Mouse (Mus musculus) macrophage (primary cell): ENCODE results near the gene Ipo11. TPM values are rescaled to one million over a fixed set of nuclear protein-coding genes. Genes with fewer than 3 reads are reported as not detected.
"Not testable (repeated sequence)": the region's sequence is repeated elsewhere in the genome, so short reads cannot be mapped to it uniquely, and the experiment has no call there.

Source experiments
- H3K27ac ChIP-seq: fragments of 350-480 bp; formaldehyde crosslinking; 2 replicates; pipeline ENCODE4 v1.9.0; 2021
- H3K36me3 ChIP-seq: fragments of 350-480 bp; formaldehyde crosslinking; 2 replicates; pipeline ENCODE4 v1.9.0; 2021; ENCODE audit errors: inconsistent target
- H3K4me3 ChIP-seq: fragments of 350-480 bp; formaldehyde crosslinking; 2 replicates; pipeline ENCODE4 v1.9.0; 2021; ENCODE audit errors: inconsistent target
- H3K79me2 ChIP-seq: fragments of 350-480 bp; formaldehyde crosslinking; 2 replicates; pipeline ENCODE4 v1.9.0; 2021; ENCODE audit errors: inconsistent target
- WGBS: methylation state at CpG from one replicate; pipeline ENCODE4 v1.1.7; 2026; ENCODE audit warnings: inconsistent platforms; ENCODE audit not compliant: missing documents; 5-methylcytosine and 5-hydroxymethylcytosine counted together
- polyA plus RNA-seq: library from polyadenylated mRNA; stranded (reverse); fragments of 250-400 nt; gene quantifications from 3 replicates; pipeline ENCODE4 v1.2.4, GENCODE M21; 2018; ENCODE audit warnings: inconsistent platforms

The Ipo11 gene
- polyA plus RNA-seq, 1 experiment from 2014 or later, result 20.0 TPM

- Histone ChIP-seq H3K4me3 (no peak overlapping the region), H3K79me2 (peaks cover 82% of the 10 kb centered on the region), H3K36me3 (no peaks in the 10 kb centered on the region), H3K27ac (no peak overlapping the region)
- 94% methylated on average over 2 of the region's 2 CpGs for WGBS
Observed at GRCm38 (mm10) chr13:106929201-106929600, 7.6 kb downstream of the Ipo11 start.

- 90% methylated on average over 4 of the region's 4 CpGs for WGBS
- no peak overlapping the region for H3K27ac ChIP-seq
- H3K36me3 ChIP-seq, result no peaks in the 10 kb centered on the region
- peaks cover 73% of the 10 kb centered on the region for H3K79me2 ChIP-seq
- H3K4me3 ChIP-seq, result no peak overlapping the region
Observed at GRCm38 (mm10) chr13:106928296-106928695, 8.5 kb downstream of the Ipo11 start.

- not testable (repeated sequence) for H3K36me3 ChIP-seq, H3K27ac ChIP-seq, H3K4me3 ChIP-seq
- 90% methylated on average over 3 of the region's 3 CpGs for WGBS
- H3K79me2 ChIP-seq, result peaks cover 49% of the 10 kb centered on the region
Observed at GRCm38 (mm10) chr13:106925921-106926320, 10.8 kb downstream of the Ipo11 start.

- 96% methylated on average over 7 of the region's 7 CpGs for WGBS
- H3K79me2 ChIP-seq, result peaks cover 4% of the 10 kb centered on the region; the same call in 1 of the 2 replicates
- H3K36me3 ChIP-seq, result 0 out of 2 replicates have a peak, but pooled peaks cover 4% of the 10 kb centered on the region
- no peak overlapping the region for H3K27ac ChIP-seq
- no peak overlapping the region for H3K4me3 ChIP-seq
Observed at GRCm38 (mm10) chr13:106918322-106919050, 18.3 kb downstream of the Ipo11 start.

DNA sequence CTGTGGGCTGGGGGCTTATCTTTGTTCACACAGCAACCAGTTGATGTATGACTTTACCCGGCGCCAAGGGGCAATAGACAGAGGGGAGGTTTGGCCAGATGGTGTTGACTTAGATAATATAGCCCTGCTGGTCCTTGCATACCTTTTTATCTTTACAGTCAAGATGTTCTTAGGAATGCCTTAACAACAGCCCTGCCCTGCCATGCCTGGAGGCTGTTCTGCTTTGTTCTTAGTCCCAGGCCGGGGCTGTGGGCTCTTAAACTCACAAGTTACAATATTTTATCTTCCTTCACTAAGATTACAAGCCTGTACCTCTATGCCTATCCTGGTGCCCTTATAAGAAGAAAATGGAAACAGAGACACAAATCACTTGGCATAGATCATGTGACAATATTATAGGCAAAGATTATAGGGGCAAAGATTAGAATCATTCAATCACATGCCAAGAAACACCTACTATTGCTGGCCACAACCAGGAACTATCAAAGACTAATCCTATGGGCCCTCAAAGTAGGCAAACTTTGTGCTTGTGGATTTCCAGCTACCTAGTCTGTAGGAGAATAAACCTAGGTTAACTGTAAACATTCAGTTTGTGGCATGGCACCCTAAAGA lies 23.5 kb downstream of the Ipo11 start:
- H3K27ac ChIP-seq, result no peak overlapping the region
- WGBS, result 96% methylated on average over 3 of the region's 3 CpGs
- no peaks in the 10 kb centered on the region for H3K36me3 ChIP-seq

DNA sequence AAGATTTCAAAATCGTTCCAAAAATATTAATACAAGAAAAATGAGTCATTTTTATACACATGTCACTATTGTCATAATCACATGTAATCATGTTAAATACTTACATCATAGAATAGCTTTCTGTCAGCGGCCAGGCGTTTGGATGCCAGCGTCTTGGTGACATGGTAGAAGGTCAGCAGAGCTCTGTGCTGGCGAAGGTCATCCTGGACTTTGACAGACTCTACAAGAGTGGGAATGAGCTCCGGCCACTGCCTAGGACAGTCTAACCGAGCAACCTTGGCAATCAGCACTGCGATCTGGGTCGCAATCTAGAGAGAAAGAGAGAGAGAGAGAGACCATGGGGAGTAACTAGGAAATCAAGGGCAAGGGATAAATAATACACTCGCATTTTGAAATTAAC lies 26.7 kb downstream of the Ipo11 start:
- over 99% methylated on average over 10 of the region's 10 CpGs for WGBS

More for the DNA sequence above, 23.5 kb downstream of the Ipo11 start:
- no peak overlapping the region for H3K4me3 ChIP-seq
- peaks cover 4% of the 10 kb centered on the region; the same call in 1 of the 2 replicates for H3K79me2 ChIP-seq

GRCm38 (mm10) chr13:106907273-106907672 lies 29.5 kb downstream of the Ipo11 start:
- Histone ChIP-seq H3K4me3 (no peak overlapping the region), H3K36me3 (no peaks in the 10 kb centered on the region), H3K27ac (no peak overlapping the region), H3K79me2 (no peaks in the 10 kb centered on the region)
- WGBS, result 96% methylated on average over 4 of the region's 4 CpGs

More for the DNA sequence above, 26.7 kb downstream of the Ipo11 start:
- Histone ChIP-seq H3K79me2 (no peaks in the 10 kb centered on the region), H3K4me3 (no peak overlapping the region), H3K36me3 (no peaks in the 10 kb centered on the region), H3K27ac (no peak overlapping the region)

DNA sequence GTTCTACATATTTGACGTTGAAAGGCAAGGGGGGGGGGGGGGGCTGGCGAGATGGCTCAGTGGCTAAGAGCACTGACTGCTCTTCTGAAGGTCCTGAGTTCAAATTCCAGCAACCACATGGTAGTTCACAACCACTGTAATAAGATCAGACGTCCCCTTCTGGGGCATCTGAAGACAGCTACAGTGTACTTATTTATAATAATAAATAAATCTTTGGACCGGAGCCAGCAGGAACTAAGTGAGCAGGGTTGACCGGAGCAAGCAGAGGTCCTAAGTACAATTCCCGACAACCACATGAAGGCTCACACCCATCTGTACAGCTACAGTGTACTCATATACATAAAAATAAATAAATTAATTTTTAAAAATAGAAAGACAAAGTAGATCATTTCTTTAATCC lies 31.6 kb downstream of the Ipo11 start:
- H3K79me2 ChIP-seq, H3K36me3 ChIP-seq, H3K4me3 ChIP-seq, H3K27ac ChIP-seq: not testable (repeated sequence)
- WGBS, result 92% methylated on average over 6 of the region's 6 CpGs

GRCm38 (mm10) chr13:106904637-106905036 lies 32.1 kb downstream of the Ipo11 start:
- WGBS, result 92% methylated on average over 3 of the region's 3 CpGs
- Histone ChIP-seq H3K4me3 (no peak overlapping the region), H3K27ac (no peak overlapping the region), H3K79me2 (no peaks in the 10 kb centered on the region), H3K36me3 (peaks cover 6% of the 10 kb centered on the region; the same call in 1 of the 2 replicates)

- Histone ChIP-seq H3K36me3 (peaks cover 13% of the 10 kb centered on the region; the same call in 1 of the 2 replicates), H3K4me3 (no peak overlapping the region), H3K27ac (no peak overlapping the region), H3K79me2 (no peaks in the 10 kb centered on the region)
- WGBS, result 96% methylated on average over 2 of the region's 2 CpGs
Observed at GRCm38 (mm10) chr13:106894284-106894683, 42.5 kb downstream of the Ipo11 start.

- WGBS, result 97% methylated on average over 5 of the region's 5 CpGs
- H3K4me3 ChIP-seq, result no peak overlapping the region
- no peaks in the 10 kb centered on the region for H3K79me2 ChIP-seq
- H3K36me3 ChIP-seq, result peaks cover 13% of the 10 kb centered on the region; the same call in 1 of the 2 replicates
- no peak overlapping the region for H3K27ac ChIP-seq
Observed at GRCm38 (mm10) chr13:106893701-106894100, 43.1 kb downstream of the Ipo11 start.

DNA sequence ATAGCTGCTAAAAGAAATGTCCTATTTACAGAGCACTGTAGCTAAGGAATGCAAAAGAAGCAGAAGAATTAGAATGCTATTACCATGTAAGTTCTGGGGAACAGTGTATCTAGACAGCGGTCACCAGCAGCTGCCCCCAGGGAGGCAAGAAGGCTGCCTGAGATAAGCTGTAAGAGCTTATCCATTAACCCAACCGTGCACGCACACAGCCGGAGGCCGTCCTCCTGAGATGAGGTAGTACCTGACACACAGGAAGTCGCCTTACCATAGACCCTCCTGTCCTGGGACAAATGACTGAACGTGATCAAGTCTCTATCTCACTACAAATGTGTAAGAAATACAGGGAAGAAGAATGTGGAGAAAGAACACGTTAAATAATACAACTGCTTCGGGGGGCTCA lies 43.6 kb downstream of the Ipo11 start:
- no peaks in the 10 kb centered on the region for H3K79me2 ChIP-seq
- H3K36me3 ChIP-seq, result peaks cover 12% of the 10 kb centered on the region; the same call in 1 of the 2 replicates
- WGBS, result 99% methylated on average over 9 of the region's 9 CpGs
- no peak overlapping the region for H3K27ac ChIP-seq
- no peak overlapping the region for H3K4me3 ChIP-seq

DNA sequence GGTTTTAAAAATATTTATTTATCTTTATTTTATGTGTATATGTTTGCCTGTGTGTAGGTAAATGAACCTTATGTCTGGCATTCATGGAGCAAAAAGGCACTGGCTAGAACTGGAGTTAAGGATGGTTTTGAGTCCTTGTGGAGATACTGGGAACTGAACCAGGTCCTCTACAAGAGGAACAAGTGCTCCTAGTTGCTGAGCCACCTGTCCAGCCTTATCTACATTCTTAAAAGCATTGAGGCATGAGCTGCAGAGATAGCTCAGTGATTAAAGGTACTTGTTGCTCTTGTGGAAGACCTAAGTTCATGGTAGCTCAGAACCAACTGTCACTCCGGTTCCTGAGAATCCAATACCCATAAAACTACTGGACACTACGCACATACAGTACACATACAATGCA lies 49.4 kb downstream of the Ipo11 start:
- Histone ChIP-seq H3K27ac (no peak overlapping the region), H3K4me3 (no peak overlapping the region), H3K79me2 (no peaks in the 10 kb centered on the region), H3K36me3 (0 out of 2 replicates have a peak, but pooled peaks cover 6% of the 10 kb centered on the region)
- WGBS, result 100% methylated on average over 1 of the region's 2 CpGs

- H3K4me3 ChIP-seq, result no peak overlapping the region
- WGBS, result 67% methylated on average over 4 of the region's 4 CpGs
- H3K36me3 ChIP-seq, result 0 out of 2 replicates have a peak, but pooled peaks cover 2% of the 10 kb centered on the region
- no peaks in the 10 kb centered on the region for H3K79me2 ChIP-seq
- H3K27ac ChIP-seq, result no peak overlapping the region
Observed at GRCm38 (mm10) chr13:106884249-106884648, 52.5 kb downstream of the Ipo11 start.

- Histone ChIP-seq H3K36me3 (peaks cover 4% of the 10 kb centered on the region; the same call in 1 of the 2 replicates), H3K79me2 (no peaks in the 10 kb centered on the region), H3K4me3 (no peak overlapping the region), H3K27ac (no peak overlapping the region)
- 100% methylated on average over 1 of the region's 1 CpGs for WGBS
Observed at GRCm38 (mm10) chr13:106876278-106876677, 60.5 kb downstream of the Ipo11 start.
